Mouse (Mus musculus): ENCODE results near the gene Tacc2.
A peak's percentile ranks its signal among the peaks of the same experiment; 100 is the strongest.
"Not testable (repeated sequence)": the region's sequence is repeated elsewhere in the genome, so short reads cannot be mapped to it uniquely, and the experiment has no call there.

Tacc2 gene

DNA sequence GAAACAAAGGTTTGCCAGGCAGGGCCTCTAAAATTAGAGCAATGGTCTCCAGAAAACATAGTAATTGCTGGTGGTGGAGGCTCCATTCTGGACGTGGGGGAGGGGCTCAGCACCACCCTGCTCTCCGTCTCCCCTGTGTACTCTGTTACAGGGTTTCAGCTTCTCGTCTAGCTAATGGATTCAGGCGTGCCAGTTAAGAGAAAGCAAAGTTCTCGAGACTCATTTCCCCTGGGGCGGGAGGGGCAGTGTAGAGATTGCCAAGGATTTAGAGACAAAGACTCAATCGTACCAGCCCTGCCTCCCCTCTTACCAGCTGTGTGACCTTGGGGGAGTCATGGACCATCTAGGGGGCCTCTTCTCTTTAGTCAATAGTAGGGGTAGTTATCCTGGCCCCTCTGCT, 72.0 kb downstream of the Tacc2 start:
- peak in 1 of 2 experiments; percentile 61 for DNase-seq (ENCODE audit: low spot score in 2 of 2)

DNA sequence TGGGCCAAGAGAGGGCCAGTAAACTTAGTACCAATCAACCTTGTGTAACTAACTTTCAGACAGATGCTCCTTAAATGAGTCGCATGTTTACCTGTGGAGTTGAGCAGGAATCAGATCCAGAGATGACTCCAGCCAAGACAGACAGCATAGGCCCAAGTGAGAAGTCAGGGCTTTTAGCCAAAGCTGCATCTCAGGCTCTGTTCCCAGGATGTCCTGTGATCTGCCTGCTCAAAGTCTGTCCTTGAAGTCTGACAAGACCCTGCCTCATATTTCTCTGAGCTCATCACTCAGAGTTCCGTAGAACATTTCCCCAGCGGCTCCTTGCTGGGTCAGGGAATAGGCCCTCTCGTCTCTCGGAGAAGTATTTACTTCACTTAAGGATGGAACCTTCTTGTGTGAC, 73.4 kb downstream of the Tacc2 start:
- DNase-seq (ENCODE audit: low spot score in 2 of 2): no peak

DNA sequence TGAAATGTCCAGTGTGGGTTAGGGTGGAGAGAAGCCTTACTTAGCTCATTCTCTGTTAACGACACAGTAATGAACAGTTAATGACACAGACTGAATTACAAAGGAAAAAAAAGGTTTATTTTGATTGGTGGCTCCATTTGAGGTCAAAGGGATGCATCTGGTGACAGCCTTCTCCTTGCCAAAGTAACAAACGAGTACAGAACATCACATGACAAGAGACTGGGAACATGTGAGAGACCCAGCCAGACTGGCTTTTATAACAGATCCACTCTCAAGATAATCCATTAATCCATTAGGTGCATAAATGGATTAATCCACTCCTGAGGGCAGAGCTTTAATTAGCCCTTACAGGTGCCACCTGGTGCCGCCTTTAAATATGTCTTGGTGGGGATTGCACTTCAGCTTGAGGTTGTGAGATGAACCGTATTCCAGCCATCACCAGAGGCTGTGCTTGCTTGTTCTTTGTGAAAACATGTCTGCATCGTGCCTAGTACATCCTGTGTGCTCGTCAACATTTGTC, 75.9 kb downstream of the Tacc2 start:
- DNase-seq (ENCODE audit: low spot score in 2 of 2): no peak

DNA sequence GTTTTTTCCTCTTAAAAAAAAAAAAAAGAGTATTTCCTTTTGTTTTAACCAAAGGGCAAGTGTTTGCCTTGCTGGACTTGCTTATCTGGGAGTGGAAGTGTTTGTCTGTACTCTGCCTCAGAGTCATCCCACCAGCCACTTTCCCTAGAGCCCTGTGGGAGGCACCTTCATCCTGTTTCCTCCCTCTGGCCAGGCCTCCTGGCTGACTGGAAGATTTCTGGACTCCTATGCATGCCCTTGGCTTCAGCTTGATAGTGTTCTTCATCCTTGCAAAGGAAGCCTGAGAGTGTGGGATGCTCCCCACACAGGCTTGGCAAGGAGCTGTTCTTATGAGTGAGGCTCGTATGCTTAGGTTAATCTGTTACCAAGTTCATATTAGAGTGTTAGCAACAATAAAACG, 77.3 kb downstream of the Tacc2 start:
- DNase-seq (ENCODE audit: low spot score in 2 of 2): peak; percentile 75 to 81

DNA sequence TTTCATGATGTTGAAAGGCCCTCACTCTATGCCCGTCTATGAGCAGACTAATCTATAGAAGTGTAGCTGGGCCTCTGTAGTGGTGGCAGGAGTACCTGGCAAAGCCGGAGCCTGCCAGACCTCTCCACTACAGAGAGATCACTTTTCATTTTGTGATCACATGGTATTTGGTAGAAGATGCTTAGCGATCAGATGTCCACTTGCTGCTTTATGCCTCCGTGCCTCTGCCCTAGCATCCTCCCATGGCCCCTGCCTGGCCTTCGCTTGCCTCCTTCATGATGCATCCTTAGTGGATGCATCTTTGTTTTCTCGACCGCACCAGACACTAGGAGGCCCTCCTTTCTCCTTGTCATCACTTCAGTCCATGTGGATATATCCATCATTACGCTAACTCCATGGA, 79.7 kb downstream of the Tacc2 start:
- DNase-seq (ENCODE audit: low spot score in 2 of 2): no peak

DNA sequence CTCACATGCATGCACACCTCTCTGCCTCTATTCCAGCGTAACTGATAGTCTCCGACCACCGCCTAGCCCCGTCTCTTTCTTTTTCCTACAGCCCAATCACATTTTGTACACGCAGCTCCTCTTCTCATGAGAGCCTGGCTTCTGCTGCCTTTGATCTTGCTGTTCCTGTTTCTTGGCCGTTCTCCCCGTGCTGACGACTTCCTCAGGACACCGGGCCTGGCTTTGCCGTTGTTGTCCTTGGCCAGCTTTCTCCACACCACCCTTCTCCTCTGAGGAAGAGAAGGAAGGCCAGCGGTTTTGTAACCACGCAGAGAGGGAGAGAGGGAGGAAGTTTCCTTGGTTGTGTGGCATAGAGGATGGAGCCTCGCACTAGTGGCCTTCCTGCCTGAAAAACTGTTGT, 80.5 kb downstream of the Tacc2 start:
- DNase-seq (ENCODE audit: low spot score in 2 of 2): peak; percentile 94 to 95

DNA sequence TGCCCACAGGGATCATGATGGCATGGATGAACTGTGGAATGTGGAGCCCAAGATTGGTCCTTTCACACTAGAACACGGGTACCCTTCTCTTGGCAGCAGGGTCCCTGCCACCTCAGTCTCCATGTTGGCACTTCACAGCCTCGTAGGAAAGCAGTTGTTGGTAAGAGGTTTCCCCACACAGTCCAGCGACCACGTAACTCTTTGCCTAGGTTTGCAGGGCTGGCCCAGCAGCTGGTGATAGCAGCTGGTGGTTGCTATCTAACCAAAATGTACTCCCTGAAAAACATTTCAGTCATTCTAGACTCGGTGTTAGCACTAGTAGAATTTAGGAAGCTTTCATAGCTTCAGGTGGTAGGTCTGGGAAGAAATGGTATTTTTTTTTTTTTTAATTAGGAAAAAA, 81.9 kb downstream of the Tacc2 start:
- no peak for DNase-seq (ENCODE audit: low spot score in 2 of 2)

DNA sequence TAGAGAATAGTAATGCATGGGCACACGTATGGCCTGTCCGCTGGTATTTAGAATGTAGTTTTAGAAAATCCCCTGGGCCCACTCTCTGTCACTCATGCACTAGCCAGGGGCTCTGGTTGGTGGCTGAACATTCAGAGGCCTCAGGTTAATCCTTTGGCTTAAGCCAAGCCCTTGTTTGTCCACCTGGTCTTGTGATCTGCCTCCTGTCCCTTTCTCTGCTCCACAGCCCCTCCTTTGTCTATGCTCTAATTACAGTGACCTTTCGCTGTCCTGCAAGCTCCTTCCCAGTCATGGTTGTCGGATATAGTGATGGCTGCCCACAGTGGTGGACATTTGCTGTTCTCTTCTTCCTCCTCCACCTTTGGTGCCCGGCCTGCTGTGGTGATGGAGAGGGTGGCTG, 85.0 kb downstream of the Tacc2 start:
- DNase-seq (ENCODE audit: low spot score in 2 of 2): no peak

DNA sequence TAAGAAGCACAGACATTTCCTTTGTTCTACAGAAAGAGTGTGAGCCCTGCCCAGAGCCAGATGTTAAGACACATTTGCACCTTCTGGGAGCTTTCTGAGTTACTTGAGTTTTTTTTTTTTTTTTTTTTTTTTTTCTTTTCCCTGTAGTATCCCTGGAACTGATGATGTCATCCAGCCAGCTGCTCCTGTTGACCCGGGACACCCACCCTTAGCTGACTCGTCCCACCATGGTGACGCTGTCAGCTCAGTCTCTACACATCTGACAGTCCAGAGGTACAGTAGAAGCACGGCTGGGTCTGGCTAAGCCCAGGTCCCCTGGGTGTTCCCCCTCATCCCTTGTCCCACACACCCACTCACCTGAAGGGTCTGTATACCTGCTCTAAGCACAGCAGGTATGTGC, 85.6 kb downstream of the Tacc2 start:
- DNase-seq (ENCODE audit: low spot score in 2 of 2): no peak

DNA sequence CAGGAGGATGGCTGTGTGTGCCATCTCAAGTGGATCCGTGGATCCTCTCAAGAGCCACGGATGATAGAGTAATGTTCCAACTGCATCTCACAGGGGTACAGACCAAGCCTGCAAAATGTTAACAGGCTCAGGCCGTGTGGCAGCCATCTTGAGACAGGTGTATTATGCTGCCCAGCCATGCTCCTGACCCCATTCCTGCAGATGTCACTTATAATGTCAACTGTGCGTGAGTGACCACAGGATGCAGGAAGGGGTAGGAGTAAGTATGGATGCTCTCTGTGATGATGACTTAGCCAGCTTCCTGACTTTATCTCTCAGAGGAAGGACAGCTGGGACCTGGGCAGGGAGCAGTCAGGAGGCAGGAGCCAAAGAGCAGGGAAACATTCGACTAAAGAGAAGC, 86.8 kb downstream of the Tacc2 start:
- DNase-seq (ENCODE audit: low spot score in 2 of 2): no peak

DNA sequence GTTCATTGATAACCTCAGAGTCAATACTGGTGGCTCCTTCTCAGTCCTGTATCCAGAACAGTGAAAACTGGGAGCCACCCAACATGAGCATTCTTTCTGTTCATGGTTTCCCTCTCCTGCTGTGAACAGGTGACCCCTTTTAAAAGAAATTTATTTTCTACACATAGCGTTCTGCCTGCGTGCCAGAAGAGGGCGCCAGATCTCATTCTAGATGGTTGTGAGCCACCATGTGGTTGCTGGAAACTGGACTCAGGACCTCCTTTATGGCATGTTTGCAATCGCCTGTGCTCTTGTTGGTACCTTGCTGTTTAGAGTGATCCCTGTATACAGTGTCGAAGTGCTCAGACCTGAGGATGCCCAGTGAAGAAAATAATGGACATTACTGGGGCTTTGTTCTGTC, 87.4 kb downstream of the Tacc2 start:
- DNase-seq (ENCODE audit: low spot score in 2 of 2): no peak

DNA sequence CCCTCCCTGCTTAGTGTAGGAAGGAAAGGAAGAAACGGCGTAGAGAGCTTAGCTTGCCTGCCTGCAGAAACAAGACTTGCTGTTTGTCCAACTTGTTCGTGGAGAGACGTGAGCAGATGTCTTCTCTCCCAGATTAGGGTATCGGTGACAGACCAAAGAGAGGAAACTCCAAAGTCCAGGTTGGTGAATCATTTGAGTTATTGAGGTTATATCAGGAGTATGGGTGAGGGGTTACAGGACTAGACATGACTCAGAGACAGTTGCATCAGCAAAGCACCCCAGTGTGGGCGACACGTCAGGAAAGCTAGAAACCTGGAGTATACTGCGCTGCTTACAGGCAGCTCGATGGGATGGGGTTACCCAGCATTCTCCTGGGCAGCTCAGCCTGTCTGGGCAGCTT, 88.1 kb downstream of the Tacc2 start:
- no peak for DNase-seq (ENCODE audit: low spot score in 2 of 2)

DNA sequence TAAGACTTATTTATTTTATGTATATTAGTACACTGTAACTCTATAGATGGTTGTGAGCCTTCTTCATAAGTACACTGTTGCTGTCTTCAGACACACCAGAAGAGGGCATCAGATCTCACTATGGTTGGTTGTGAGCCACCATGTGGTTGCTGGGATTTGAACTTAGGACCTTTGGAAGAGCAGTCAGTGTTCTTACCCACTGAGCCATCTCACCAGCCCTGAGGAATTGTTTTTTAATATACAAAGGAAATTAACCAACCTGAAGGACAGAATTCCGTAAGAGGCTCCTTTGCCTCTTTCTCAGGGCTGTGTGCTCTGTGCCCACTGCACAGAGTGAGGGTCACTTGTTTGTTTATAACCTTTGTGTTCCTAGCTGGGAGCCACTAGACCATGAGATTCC, 90.8 kb downstream of the Tacc2 start:
- DNase-seq (ENCODE audit: low spot score in 2 of 2): not testable (repeated sequence)

DNA sequence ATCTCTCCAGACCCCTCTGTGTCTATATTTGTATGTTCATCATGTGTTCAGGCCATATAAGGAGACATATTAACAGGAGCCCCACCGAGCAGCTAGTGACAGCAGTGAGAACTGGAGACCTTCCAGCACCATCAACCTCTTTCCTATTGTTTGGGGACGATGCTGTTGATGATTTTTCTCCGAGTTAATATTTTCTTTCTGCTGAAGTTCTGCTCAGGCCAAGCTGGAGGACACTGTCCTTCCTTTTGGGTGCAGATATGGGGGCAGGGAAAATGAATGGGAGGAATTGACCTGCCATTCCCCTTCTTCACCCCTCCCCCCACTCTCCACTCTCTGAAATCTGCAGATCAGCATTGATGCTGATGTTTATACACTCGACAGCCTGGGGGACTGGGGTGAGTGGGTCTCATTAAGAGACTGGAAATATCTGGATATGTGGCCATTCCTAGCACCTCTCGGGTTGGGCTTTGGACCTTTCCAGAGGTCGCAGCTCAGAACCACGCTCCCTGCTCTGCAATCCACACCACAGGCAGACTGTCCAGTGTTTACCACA, 91.6 kb downstream of the Tacc2 start:
- no peak for DNase-seq (ENCODE audit: low spot score in 2 of 2)

DNA sequence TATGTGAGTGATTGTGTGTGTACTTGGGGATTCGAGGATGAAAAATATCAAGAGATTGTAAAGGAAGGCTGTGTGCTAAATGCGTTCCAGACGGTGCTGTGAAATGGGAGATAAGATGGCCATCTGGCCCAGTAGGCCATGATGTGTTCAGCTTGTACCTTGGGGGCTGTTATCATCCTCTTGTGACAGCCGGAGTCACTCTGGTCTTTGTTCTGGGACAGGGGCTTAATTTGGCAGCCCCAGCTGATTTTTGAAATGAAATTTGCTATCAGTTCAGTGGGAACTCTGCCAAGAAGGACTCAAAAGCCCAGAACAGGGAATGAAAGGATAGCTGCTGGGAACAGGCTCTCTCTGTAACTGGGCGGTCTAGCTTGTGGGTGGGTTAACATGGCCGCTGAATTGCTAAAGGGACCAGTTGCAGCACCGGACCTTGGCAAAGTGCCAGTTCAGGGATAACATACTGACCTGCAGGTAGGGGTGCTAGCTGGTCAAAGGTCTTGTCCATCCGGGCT, 92.2 kb downstream of the Tacc2 start:
- DNase-seq (ENCODE audit: low spot score in 2 of 2): peak; percentile 77 to 84

DNA sequence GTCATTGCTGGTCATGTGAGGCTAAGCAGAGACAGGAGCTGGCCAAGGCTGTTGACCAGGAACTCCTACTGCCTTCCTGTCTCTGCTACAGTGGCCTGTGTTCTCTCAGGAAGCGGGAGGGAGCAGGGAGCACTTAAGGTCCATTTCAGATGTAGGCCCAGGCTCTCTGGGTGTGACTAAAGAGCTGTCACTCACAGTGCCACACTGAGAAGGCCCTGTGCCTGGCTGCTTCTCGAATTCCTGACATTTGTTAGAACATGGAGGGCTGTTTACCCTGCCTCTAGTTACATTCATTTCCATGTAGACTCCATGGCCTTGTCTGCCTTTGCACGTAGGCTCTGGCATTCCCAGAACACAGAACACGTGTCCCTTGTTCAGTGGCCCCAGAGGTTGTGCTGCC, 93.1 kb downstream of the Tacc2 start:
- peak; percentile 67 to 83 for DNase-seq (ENCODE audit: low spot score in 2 of 2)

DNA sequence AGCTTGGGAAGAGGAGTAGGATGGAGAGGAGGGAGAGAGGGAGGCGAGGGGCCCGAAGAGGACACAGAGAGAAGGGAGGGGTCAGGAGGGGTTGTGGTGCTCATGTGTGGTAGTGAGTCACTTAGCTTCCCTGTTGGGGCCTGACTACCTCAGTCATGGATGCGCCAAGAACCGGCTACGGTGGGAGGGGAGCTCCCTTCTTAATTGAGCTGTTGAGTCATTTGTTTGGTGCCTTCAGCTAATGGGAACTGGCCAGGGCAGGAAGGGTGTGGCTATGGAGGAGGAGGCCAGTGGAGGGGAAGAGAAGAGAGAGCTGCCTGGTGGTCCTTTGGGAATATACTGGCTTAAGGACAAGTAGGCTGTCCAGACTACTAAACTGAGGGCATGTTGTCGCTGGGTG, 94.1 kb downstream of the Tacc2 start:
- peak; percentile 90 to 91 for DNase-seq (ENCODE audit: low spot score in 2 of 2)

DNA sequence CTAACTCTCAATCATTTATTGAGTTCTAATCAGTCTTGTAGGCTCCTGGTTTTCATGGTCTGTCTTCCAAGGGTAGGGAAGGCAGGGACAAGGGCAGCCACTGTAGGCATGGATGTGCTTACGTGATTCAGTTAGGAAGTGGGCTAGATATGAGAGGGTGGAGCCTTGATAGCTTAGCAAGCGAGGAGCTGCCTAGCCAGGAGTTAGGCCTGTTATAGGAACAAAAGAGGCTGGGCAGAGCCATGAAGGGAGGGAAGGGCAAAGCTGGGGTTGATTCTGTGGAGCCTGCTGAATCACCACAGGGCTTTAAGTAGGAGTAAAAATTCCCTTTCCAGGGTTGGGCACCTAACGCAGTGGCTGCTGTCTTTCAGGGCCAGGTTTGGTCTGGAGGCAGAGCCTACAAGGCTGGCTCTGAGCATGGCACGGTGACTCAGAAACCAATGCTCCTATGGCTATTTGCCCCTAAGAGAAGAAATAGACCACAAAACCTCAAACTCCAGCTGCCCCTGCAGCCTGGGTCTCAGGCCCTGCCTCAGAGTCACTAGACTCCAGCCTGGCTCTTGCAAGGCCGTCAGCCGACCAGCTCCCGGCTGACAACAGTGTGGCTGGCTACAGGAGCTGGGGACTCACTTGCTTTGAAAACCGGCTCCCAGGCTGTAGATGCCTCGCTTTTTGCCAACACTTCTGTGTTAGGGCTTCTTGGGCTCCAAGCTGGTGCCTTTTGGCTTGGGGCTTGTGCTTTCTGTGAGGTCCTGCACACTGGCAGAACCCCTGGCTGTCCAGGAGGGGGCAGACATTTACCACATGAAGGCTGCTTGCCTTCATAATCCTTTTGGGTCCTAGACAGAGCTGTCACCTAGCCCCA, 96.2 kb downstream of the Tacc2 start:
- peak in 1 of 2 experiments; percentile 41 for DNase-seq (ENCODE audit: low spot score in 2 of 2)

DNA sequence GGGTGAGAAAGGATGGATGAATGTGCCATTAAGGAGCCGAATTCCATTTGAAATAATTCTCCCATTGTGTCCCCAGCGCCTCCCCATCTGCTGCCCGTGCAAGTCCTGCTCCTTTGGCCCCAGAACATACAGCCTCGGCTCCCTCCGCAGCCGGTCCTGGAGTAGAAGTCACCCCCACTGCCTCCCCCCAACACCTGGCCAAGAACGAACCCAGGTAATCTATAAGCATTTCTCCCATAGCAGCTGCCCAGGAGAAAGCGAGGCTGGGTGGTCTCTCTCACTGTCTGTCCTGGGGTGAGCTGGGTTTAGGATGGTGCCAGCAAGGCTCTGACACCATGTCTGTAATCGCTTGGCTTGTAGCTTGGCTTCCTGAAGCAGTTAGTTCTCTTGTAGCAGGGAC, 97.3 kb downstream of the Tacc2 start:
- DNase-seq (ENCODE audit: low spot score in 2 of 2): no peak

DNA sequence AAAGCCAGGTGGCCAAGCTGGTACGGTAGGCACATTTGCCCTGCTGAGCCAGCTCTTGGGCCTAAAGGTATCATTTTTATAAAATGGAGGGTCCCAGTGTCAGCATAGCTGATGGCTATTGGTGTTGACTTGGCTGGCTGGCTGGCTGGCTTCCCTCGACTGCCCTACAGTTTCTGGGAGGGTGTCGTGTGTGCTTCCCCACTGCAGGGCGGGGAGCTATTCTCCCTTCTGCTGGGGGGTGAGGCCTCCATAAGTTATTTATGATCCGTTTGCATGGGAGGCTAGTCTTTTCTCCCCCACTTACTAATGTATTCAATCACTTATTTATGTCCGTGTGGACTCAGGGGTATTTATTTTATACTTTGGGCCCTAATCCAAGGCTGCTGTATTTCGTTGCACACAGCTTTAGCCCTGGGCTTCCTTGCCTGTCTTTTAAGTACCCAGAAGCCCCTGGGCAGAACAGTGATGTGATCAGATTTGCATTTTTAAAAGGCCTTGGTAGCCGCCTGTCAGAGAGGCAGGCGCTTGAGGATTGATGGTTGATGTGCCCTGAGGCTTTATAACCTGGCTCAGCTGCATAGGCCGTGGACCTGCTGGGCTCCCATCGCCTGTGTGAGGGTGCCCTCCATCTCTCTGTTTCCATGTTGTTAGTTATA, 99.8 kb downstream of the Tacc2 start:
- DNase-seq (ENCODE audit: low spot score in 2 of 2): no peak

DNA sequence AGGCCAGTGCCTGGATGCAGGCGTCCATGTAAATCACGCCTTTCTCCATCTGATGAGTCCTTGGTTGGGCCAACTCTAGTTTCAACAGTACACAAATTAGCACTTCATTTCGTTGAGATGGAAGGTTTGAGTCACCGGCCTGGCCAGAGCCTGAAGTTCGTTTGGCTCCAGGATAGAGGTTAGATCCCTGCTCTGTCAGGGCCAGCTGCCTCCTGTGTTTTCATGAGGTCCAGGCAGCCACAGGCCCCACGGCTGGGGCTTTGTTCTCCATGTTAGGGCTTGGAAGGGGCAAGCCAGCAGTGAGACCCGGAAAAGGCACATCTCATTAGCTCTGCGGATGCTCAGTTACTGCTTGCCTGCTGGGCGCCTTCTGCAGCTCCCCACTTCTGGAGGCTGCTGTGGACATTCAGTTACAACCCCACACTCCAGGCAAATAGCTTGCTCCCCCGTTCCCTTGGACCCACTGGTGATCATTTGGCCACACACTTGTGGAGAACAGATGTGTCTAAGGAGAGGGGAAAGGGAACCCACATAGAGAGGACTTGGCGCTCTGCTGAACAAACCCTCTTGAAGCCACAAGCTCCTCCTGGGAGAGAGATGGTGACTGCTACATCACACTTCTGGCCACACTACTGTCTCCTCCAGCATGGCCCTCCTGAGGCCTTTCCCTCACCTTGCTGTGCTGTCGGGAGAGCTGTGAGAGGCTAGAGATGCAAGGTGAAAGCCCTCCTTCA, 100.5 kb downstream of the Tacc2 start:
- DNase-seq (ENCODE audit: low spot score in 2 of 2): peak in 1 of 2 experiments; percentile 56

DNA sequence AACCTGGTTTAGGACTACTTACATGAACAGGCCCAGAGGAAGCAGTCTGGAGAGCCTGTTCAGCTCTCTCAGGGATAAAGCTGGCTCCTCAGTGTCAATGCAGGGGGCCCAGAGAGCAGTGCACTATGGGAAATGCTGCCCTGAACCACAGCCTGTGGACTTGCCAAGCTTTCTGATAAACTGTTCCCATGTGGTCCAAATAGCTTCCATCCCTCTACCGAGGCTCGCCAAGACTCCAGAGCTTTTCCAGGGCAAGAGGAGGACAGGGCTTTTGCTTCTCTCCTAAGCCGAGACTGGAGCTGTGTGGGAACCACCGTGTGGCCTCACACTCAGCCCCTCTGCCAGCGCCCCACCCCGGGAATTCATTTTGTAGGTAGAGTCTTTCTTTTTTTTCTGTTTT, 101.2 kb downstream of the Tacc2 start:
- peak; percentile 82 to 84 for DNase-seq (ENCODE audit: low spot score in 2 of 2)

Data from heart, adult 9 months (tissue).